Comparison of ENCODE assay signal across 22 mouse cellular contexts in genomic region chr1:171584584-171584983, GRCm38 (mm10). TPM values are rescaled to one million over a fixed set of nuclear protein-coding genes. Genes with fewer than 3 reads are reported as not detected.
"Had no signal": no experiment of that assay in that cellular context is flagged by ENCODE, and none has a peak within 500 bp of the region (broad histone marks: within the 10 kb centered on the region; RNA-seq: fewer than 3 reads in every experiment).

No protein-coding gene starts in this region.

- ATAC-seq: intestine, embryonic 15.5 days; midbrain, embryonic 15.5 days had no signal

- DNase-seq: kidney, adult 18-20 months; kidney, postnatal 10 days; kidney, postnatal 4 days; lung, postnatal 36 days; retina, postnatal 1 day; right cerebral cortex, postnatal 4 days; spleen, adult 18-20 months had no signal

- H3K27me3 ChIP-seq: intestine, embryonic 15.5 days; limb, embryonic 12.5 days; lung, embryonic 15.5 days; midbrain, embryonic 15.5 days; neural tube, embryonic 12.5 days; stomach, embryonic 15.5 days had no signal

- H3K4me2 ChIP-seq: intestine, embryonic 15.5 days; limb, embryonic 12.5 days; lung, embryonic 15.5 days; midbrain, embryonic 11.5 days; midbrain, embryonic 15.5 days; neural tube, embryonic 12.5 days; stomach, embryonic 15.5 days had no signal

- H3K4me3 ChIP-seq: intestine, embryonic 15.5 days; layer of hippocampus, adult 2 months; limb, embryonic 12.5 days; lung, embryonic 15.5 days; midbrain, embryonic 15.5 days; neural tube, embryonic 12.5 days; stomach, embryonic 15.5 days had no signal

- H3K27ac ChIP-seq: intestine, embryonic 15.5 days; layer of hippocampus, adult 2 months; limb, embryonic 12.5 days; lung, embryonic 15.5 days; midbrain, embryonic 15.5 days; neural tube, embryonic 12.5 days; stomach, embryonic 15.5 days had no signal

- H3K9ac ChIP-seq: intestine, embryonic 15.5 days; limb, embryonic 12.5 days; lung, embryonic 15.5 days; midbrain, embryonic 15.5 days; neural tube, embryonic 12.5 days; stomach, embryonic 15.5 days had no signal

- H3K36me3 ChIP-seq: intestine, embryonic 15.5 days; limb, embryonic 12.5 days; lung, embryonic 15.5 days; midbrain, embryonic 15.5 days; neural tube, embryonic 12.5 days; stomach, embryonic 15.5 days had no signal

- H3K4me1 ChIP-seq: intestine, embryonic 15.5 days; limb, embryonic 12.5 days; lung, embryonic 15.5 days; midbrain, embryonic 15.5 days; neural tube, embryonic 12.5 days; stomach, embryonic 15.5 days had no signal

- H3K9me3 ChIP-seq: intestine, embryonic 15.5 days; limb, embryonic 12.5 days; lung, embryonic 15.5 days; midbrain, embryonic 15.5 days; neural tube, embryonic 12.5 days; stomach, embryonic 15.5 days had no signal

RNA-seq across cellular contexts. Expression of gene Ly9, which starts 22.6 kb away (rescaled TPM):
- total RNA-seq: layer of hippocampus, adult 2 months; left cerebral cortex, postnatal 36 days had no signal
- polyA plus RNA-seq: kidney, embryonic 14.5 days; midbrain, embryonic 11.5 days; neural tube, embryonic 12.5 days had no signal

RNA-seq across cellular contexts. Expression of gene Cd244a, which starts 25.6 kb away (rescaled TPM):
- total RNA-seq: layer of hippocampus, adult 2 months; layer of hippocampus, postnatal 10 days; left cerebral cortex, postnatal 36 days had no signal
- polyA plus RNA-seq: kidney, embryonic 14.5 days; midbrain, embryonic 11.5 days; midbrain, embryonic 15.5 days; neural tube, embryonic 12.5 days had no signal

RNA-seq across cellular contexts. Expression of gene Itln1, which starts 49.5 kb away (rescaled TPM):
- total RNA-seq: layer of hippocampus, adult 2 months; layer of hippocampus, postnatal 10 days; left cerebral cortex, postnatal 36 days; liver, adult 2 months; megakaryocyte, adult 5-6 weeks; monocyte, adult 5-6 weeks; neutrophil, adult 5-6 weeks had no signal
- polyA plus RNA-seq: intestine, embryonic 15.5 days; kidney, embryonic 14.5 days; limb, embryonic 12.5 days; liver, adult 2 months; lung, embryonic 15.5 days; midbrain, embryonic 11.5 days; midbrain, embryonic 15.5 days; neural tube, embryonic 12.5 days had no signal
